Mouse (Mus musculus) cerebellum, adult 11-12 months (tissue): ENCODE data around the gene Armh4.
"Not testable (repeated sequence)": the region's sequence is repeated elsewhere in the genome, so short reads cannot be mapped to it uniquely, and the experiment has no call there.

ENCODE experiments used
- DNase-seq: peaks from one replicate; pipeline ENCODE4 v3.0.0; 2022

Gene Armh4

DNA sequence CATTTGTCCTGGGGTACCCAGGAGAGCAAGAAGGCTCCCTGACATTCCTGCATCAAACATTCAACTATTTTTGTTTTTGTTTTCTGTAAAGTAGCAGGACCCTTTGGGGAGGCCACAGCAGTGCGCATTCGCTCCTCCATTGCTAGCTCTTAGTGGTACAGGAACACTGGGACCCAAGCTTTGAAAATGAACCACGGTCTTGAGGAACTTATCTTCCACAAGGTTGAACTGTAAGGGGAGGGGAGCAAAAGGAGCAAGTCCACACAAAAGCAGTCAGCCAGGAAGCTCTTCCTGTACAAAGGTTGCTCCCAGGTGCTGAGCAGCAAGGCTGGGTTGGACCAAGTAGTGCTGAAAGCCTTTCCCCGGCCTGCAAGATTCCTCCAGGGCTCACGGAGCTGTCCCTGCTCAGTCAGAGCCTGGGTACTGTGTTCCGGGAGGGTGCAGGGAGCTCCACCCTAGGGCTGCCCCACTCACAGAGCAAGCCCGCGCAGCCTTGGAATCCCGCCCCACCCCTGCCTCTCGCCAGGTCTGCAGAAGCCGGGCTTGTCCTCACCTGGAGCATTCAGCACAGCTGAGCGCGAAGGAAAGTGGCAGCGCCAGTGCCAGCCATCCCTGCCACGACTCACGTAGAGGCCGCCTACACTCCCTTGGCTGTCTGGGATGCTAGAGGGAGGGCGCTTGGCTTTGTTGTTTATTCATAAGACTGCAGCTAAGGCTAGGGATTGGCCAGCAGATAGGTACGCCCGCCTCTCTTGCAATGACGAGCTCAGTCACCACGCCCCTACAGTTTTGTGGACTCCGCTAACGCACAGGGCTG, at the start of gene Armh4:
Armh4 (minus strand) TSS at position 669 of the 817 bp plus-strand sequence.
- DNase-seq = peak; percentile 95

- DNase-seq = no peak
Measured at GRCm38 (mm10) chr14:49829192-49830171, 46.3 kb upstream of the Armh4 start.

- DNase-seq = not testable (repeated sequence)
Measured at GRCm38 (mm10) chr14:49819721-49820440, 36.7 kb upstream of the Armh4 start.

GRCm38 (mm10) chr14:49818713-49819208, 35.6 kb upstream of the Armh4 start:
- DNase-seq = not testable (repeated sequence)

GRCm38 (mm10) chr14:49812966-49813365, 29.8 kb upstream of the Armh4 start:
- not testable (repeated sequence) for DNase-seq

DNA sequence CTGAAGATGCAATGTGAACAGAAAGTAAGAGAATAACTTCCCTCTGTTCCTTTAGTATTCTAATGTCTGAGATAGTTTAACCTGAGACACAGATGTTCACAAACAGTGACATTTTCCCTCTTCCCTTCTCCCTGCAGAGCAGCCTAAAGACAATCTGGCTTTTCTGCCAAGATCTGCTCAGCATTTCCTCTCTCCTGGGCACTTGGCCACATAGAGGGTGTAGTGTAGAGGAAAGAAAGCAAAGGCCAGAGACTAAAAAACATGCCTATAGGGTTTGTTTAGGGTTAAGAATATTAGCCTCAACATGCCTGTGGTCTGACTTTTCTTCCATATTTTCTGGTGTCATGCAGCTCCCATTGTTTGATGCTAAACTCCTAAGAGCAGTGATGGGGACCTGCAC, 21.9 kb upstream of the Armh4 start:
- DNase-seq = peak; percentile 77

- DNase-seq = peak; percentile 73
Measured at GRCm38 (mm10) chr14:49801444-49801843, 18.3 kb upstream of the Armh4 start.

DNA sequence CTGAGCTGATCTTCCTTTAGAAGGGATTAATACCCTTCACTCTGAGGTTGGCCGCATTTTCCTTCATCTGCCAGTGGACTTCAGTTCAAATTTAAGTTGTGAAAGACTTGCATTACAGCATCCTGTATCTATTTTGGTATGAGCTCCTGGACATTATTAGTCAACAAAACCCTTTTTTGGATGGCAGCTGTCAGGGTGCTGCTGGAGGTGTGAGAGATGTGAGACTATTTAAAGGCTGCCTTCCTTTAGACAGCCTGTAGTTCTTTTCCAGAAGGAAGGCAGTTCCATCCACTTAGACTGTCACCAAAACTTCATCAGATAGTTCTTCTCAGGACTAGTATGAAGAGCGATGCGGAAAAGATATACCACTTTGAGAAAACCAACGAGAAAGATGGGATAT, 10.8 kb upstream of the Armh4 start:
- no peak for DNase-seq

DNA sequence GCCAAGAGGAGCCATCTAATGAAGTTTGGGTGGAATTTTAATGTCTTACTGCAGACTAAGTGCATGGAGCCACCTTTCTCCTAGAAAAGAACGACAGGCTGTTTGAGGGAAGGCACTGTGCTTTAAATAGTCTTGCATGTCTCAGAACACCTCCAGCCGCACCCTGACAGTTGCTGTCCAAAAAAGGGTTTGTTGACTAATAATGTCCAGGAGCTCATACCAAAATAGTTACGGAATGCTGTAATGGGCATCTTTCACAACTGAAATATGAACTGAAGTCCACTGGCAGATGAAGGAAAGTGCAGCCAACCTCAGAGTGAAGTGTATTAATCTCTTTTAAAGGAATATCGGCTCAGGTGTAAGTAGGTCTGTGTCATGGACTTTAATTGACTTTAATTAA, 7.4 kb upstream of the Armh4 start:
- no peak for DNase-seq

GRCm38 (mm10) chr14:49785793-49786192, 2.6 kb upstream of the Armh4 start:
- peak; percentile 71 for DNase-seq

- no peak for DNase-seq
Measured at GRCm38 (mm10) chr14:49783866-49784265, 683 bp upstream of the Armh4 start.

DNA sequence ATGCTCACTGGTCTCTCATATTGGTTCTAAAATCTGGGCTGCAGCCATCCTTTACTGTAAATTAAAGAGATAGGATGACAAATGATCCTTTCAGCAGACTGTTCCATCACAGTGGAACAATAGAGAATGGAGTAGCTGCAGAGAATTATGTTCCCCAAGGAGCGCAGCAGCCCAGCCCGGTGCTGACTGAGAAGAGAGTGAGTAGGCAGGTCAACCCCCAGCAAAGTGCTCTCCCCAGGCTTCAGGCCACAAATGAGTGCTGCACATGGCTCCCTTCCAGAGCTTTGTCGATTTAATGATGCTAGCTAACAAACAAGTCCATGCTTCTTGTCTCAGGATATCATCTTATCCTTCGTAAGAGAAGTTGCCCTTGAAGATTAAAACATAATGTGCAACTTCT, 2.8 kb downstream of the Armh4 start:
- peak; percentile 59 for DNase-seq

DNA sequence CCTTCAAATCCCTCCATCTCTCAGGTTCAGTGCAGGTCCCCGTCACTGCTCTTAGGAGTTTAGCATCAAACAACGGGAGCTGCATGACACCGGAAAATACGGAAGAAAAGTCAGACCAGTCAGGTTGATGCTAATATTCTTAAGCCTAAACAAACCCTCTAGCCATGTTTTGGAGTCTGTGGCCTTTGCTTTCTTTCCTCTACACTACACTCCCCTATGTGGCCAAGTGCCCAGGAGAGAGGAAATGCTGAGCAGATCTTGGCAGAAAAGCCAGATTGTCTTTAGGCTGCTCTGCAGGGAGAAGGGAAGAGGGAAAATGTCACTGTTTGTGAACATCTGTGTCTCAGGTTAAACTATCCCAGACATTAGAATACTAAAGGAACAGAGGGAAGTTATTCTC, 5.6 kb downstream of the Armh4 start:
- DNase-seq = peak; percentile 78

DNA sequence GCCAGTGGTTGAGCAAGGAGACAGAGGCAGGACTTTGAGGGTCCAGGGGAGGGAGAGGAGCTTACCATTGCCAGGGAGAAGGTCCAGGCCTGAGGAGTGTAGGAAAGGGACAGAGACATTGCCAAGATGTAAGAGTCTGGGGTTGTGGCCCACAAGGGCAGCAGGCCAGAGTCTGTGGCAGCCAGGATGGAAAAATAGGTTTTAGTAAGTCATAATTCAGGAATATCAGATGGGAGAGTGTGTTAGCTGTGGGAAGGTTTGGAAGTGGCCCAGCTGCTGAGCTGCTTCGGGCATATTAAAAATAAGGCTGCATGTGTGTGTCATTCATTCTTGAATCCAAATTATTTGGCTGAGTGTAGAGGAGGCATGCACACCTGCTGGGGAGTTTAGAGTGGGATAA, 11.4 kb downstream of the Armh4 start:
- peak; percentile 76 for DNase-seq

- no peak for DNase-seq
Measured at GRCm38 (mm10) chr14:49766601-49767000, 16.6 kb downstream of the Armh4 start.

DNA sequence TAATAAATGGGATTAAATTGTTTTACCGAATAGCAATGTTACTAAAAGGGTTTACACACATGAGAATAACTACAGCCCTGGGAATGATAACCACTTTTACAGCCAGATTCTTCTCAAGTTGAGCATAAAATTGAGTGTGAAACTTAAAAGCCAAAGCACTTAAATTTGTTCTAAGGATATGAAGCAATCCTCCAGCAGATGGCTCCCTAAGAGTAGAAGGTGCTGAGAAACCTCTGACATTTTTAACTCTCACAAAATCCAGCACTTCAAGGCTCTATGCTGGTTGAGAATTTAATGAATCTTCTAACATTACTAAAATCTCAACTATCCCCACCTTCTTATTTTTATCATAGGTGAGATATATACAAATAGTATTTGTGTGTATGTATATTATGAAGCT, 27.3 kb downstream of the Armh4 start:
- DNase-seq = no peak

- no peak for DNase-seq
Measured at GRCm38 (mm10) chr14:49752614-49753013, 30.6 kb downstream of the Armh4 start.

- no peak for DNase-seq
Measured at GRCm38 (mm10) chr14:49745874-49746273, 37.3 kb downstream of the Armh4 start.

DNA sequence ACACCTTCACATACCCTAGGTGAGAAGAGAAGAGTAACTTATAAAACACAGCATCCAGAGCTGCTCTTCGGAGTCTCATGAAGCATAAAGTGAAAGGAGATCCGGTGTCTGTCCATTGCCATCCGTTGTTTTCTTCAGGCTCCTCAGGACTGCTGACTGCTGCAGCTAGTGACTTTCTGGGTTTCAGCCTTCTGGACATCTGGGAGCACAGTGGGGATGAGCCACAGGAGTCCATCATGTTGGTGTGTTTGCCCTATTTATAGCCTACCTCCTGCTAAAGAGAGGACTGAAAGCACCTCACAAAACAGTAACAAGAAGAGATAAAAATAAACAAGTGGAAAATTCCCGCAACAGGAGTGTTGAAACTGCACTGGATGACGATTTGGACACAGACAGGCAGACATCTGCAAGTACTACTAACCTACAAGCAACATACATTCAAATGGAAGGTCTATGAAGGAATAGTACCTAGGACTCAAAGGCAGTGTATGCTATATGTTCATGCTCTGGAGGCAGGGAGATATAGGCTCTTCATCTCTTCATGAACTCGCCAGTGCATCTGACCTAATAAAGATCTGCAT, 39.1 kb downstream of the Armh4 start:
- DNase-seq = peak; percentile 91

DNA sequence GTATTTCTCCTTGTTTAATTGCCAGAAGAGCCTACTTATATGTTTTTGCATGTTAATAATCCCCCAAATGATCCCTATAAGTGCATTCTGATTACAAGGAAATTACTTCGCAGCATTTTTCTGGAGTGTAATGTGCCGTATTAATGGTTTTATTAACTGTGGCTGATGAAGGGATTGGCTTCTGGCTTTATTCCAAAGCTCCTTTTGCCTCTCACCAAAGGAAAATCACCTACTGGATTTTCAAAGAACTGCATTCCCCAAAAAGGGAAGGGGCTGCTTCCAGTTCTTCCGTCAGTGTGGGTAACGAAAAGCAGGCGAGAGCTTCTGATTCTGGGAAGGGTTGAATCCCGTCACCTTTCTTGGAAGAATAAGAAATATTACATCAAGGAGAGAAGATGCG, 43.9 kb downstream of the Armh4 start:
- DNase-seq = no peak

- DNase-seq = no peak
Measured at GRCm38 (mm10) chr14:49738441-49739088, 44.6 kb downstream of the Armh4 start.

GRCm38 (mm10) chr14:49733950-49734349, 49.2 kb downstream of the Armh4 start:
- DNase-seq = no peak
